Mouse (Mus musculus) adrenal gland, adult 8-10 months (tissue): Measurements from ENCODE around the gene 4932411N23Rik. TPM values are rescaled to one million over a fixed set of nuclear protein-coding genes. Genes with fewer than 3 reads are reported as not detected.
"Not testable (repeated sequence)": the region's sequence is repeated elsewhere in the genome, so short reads cannot be mapped to it uniquely, and the experiment has no call there.

Source experiments
- DNase-seq: peaks from one replicate; pipeline ENCODE4 v3.0.0; 2022
- total RNA-seq, 4 experiments: library from RNA; stranded (reverse); gene quantifications; 2 replicates each; pipeline ENCODE4 v1.2.4; 2022

The 4932411N23Rik gene
- not detected for total RNA-seq

GRCm38 (mm10) chrX:126815768-126816167, at the start of gene 4932411N23Rik:
Gene 4932411N23Rik (minus strand): TSS chrX:126815868.
- DNase-seq: no peak

- DNase-seq: no peak
Observed at GRCm38 (mm10) chrX:126779895-126780294, 35.8 kb downstream of the 4932411N23Rik start.

GRCm38 (mm10) chrX:126777643-126778042, 38.0 kb downstream of the 4932411N23Rik start:
- not testable (repeated sequence) for DNase-seq

- DNase-seq: not testable (repeated sequence)
Observed at GRCm38 (mm10) chrX:126774846-126775245, 40.8 kb downstream of the 4932411N23Rik start.

- not testable (repeated sequence) for DNase-seq
Observed at GRCm38 (mm10) chrX:126773511-126773910, 42.2 kb downstream of the 4932411N23Rik start.

Other genes with a start within 250 kb of the 4932411N23Rik start
- gene Gm382, start 224.1 kb upstream of the 4932411N23Rik start, total RNA-seq: not detected